Mouse (Mus musculus) erythroblast, adult 5-6 weeks (primary cell): ENCODE data around the gene Tob1. TPM values are rescaled to one million over a fixed set of nuclear protein-coding genes. Genes with fewer than 3 reads are reported as not detected.

Source experiments
- ATAC-seq: replicated peaks from 2 replicates; pipeline ENCODE4 v1.8.0; 2016; ENCODE audit warnings: moderate number of reproducible peaks, mild to moderate bottlenecking, moderate TSS enrichment, inconsistent platforms; ENCODE audit not compliant: poor library complexity, low FRiP score, severe bottlenecking
- total RNA-seq, 2 experiments: library from RNA; stranded (forward) in 1 of 2; stranded (reverse) in 1 of 2; fragments of 150-400 nt in 1 of 2; fragments of 200-764, 138-1000 nt in 1 of 2; gene quantifications; 2 replicates each; pipeline versions ENCODE4 v1.2.3 to v1.2.4; 2015 to 2017; ENCODE audit warnings: low replicate concordance in 2 of 2

The Tob1 gene
- total RNA-seq, 2 experiments from 2014 or later: 3.5 to 5.3 TPM

DNA sequence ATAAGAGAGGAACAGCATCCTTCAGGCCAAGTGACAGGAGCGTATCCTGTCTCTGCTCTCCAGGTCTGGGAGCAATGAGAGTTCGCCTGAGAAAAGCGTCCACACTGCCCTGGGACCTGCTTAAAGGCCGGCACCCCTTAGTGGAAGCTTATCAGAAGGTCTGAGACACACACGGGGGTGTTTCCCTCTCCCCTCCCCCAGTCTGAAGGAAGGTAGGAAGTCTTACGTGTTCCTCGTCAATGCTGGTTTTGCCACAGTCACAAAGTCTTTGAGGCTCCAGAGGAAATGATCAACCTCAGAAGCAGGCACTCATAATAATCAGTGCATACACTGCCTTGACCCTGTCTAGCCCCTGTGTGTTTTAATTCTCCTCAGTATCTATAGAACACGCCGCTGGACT, 12.3 kb downstream of the Tob1 start:
- ATAC-seq: no peak

DNA sequence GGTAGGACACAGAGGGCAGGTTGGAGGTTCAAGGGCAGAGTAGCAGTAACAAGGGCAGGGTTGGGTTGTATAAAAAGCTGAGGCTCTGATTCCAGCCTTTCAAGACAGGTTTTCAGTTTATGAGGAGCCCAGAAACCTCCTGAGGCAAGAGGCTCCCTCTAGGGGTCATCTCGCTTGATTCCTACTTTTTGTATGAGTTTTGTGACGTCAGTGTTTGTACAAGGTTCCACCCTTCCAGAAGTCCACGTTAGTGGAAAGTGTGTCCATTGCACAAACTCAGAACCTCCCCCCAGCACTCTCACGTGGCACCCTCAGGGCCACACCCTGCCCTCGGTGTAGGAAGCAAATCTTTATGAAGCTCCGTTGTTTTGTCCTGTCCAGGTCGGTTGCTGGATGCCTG, 14.7 kb downstream of the Tob1 start:
- 0 out of 2 replicates have a peak, but pooled peaks have one; percentile 49 for ATAC-seq

DNA sequence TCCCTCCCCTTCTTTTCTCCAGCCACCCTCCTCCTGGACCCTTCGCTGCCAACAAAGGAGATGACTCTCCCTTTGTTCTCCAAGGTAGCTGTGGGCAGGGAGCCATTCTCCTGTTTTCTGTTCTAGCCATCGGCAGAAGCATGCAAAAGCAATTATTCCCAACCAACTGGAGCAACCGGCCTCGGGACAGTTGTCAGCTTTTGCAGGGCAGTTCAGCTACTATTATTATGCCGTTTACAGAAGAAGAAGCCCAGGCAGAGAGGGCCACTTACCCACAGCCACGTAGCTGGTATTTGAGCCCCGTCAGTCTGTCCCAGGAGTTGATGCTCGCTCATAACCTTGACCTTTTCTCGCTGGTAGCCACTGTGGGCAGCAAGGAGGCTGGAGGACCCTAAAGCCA, 17.2 kb downstream of the Tob1 start:
- ATAC-seq: no peak

DNA sequence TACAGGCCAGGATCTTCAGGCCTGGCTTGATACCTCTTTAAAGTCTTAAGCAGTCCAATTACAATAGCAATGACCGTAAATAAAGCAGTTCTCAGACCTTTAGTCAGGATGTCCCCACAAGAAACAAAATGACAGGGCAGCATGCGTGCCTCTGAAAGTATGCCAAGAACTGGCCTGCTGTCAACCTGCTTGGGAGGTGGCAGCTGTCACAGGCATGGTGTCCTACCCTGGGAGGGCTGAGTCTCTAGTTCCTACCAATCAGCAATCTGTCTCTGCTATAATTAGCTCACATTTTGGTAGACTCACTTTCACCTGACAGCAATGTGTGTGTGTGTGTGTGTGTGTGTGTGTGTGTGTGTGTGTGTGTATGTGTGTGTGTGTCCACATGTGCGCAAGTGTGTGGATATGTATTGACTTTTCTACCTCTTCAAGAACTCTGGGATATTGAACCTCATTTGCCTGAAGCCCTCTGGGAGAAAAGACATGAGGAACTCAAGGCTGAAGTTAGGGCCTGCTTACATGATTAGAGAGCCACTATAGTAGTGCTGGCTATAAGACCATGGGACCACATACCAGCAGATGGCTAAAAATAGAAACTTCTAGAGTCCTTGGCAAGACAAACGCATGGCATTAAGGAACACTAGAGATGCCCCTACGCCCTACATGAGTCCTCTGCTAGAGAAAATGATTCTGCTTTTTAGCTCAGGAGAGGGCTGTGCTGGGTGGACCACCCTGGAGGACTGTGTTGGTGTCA, 18.1 kb downstream of the Tob1 start:
- ATAC-seq: no peak

DNA sequence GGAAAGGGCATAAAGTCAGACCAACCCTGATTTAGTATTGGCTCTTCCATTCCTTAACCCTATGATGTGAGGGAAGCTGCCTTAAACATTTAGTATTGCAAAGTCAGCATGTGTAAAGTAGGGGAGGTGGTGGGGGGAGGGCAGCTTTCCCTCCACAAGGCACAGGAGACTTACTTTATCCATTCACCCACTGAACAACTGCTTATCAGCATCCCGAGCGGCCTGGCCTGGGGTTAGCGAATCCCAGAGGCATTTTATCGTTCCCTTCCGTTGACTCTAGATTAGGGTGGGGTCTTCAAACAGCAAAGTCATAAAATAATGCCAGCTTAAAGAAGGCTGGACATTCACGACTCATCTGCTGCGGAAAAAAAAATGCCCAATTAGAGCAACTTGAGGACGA, 19.0 kb downstream of the Tob1 start:
- no peak for ATAC-seq

DNA sequence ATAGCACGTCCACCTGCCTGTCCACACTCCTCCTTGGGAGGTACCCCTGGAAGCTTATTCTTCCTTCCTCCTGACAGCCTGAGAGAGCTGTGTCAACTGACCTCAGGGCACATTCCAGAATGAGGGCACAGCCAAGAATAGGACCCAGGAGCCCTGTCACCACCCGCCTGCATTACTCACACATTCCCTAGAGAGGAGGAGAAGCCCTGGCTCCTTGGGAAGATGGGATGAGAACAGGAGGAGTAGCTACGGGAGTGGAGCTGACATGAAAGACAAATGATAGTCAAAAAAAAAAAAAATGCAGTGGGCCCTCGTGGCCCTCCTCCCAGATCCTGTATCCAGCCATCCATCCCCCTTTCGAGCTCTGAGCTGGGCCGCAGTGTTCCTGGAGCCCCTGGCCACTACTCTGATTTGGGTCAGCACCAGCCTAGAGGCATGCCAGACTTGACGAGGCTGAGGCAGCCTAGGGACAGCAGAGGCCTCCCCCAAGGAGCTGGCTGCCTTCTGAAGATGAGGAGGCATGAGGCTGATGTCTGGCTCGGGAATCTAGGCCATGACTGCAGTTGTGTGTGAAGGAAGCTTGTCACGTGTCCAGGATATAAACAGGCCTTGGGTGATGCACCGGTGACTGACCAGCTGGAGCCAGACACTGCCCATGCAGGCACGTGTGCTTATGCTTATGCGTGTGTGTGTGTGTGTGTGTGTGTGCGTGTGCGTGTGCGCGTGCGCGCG, 20.7 kb downstream of the Tob1 start:
- no peak for ATAC-seq

DNA sequence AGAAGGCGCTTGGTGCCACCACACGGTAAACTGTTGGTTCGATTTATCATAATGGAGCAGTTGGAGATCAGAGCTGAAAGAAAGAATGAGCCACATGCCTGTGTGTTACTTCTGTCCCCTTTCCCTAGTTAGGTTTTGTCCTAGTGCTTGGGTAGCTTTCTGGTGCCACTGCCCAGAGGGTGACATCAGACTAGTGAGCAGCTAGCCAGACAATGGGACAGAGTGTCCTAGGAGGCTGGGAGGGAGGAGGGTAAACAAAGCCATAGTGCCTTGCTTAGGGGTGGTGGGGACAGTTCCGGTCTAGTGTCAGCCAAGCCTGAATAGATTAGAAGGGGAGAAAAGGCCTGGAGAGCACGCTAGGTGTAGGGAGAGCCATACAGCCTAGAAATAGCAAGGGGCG, 22.2 kb downstream of the Tob1 start:
- no peak for ATAC-seq

DNA sequence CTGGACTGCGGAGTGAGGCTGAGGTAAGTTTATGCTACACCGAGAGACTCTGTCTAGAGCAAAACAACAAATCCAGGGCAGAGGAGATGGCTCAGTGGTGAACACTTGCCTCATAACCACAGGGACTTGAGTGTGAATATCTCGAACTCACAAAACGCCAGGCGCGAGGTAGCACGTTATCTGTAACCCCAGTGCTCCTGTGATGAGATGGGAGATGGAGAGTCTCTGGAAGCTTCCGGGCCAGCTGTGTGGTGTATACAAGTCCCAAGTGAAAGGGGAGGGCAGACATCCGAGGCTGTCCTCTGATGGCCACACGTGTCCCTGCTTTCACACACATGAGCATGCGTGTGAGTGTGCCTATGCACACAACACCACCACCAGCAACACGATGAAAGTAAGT, 23.1 kb downstream of the Tob1 start:
- no peak for ATAC-seq

DNA sequence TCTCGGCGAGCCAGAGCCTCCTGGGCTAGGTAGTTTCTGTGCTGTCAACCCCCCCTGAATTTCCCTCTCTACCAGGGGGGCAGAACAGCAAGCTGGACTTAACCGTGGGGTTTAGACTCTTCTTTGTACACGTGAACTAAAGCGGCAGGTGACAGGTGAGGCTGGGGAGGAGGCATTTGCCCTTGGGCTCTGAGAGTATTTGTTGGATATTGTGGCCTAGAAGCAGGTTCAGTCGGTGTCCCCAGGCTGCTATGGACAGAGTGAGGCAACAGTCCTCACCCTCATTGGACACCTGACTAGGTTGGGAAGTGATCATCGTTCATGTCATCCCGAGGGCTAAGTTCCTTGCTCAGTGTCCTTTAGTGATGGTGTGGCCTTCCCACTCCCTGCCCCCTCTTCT, 23.6 kb downstream of the Tob1 start:
- no peak for ATAC-seq

DNA sequence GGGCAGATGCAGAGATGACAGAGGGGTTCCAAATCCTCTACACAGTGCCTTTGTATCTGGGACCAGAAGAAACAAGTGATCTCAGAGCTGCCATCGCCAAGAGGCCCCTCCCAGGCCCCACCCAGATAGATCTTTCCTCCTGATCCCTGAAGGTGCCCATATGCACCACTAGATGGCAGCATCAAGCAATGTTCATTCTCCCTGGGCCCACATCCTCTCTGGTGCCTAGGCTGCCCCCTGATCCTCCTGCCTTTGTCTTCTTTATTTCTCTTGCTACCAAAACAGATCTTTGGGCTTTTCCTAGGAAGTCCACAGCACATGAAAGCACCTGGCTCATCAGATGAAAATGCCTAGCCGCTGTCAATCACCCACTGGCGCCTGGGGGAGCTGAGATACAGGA, 24.8 kb downstream of the Tob1 start:
- peak; percentile 83 for ATAC-seq

DNA sequence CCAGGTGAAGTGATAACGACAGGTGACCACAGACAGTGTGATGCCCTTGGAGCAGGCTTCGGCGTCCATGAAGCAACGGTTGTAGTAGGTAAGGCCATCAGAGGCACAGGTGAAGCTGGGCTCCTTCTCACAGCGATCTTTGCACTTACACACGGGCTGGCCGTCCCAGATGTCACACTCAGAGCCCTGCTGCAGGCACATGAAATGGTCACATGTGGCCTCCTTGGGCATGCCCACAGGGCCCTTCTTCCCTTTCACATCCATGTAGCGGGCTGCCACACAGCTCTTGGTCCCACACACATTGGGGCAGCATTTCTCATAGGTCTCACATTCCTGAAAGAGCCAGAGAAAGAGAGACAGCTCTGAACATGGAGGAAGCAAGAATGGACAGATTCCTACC, 27.5 kb downstream of the Tob1 start:
- no peak for ATAC-seq

DNA sequence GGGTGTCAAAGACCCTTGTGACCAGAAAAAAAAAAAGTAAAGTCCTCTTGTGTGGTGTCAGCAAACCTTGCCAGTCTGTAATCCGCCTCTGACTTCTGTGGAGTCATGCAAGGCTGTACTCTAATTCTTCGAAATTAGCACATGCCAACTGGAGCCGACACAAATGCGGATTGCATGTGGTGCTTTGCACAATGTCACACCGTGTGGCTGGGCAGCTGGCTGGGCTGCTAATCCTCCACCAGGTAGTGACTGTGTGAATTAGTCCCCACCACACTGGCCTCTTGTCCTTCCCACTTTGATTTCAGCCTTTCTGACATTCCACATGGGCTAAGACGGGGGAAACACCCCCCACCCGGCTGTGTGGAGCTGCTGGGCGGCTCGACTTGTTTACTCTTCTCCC, 28.5 kb downstream of the Tob1 start:
- ATAC-seq: no peak

DNA sequence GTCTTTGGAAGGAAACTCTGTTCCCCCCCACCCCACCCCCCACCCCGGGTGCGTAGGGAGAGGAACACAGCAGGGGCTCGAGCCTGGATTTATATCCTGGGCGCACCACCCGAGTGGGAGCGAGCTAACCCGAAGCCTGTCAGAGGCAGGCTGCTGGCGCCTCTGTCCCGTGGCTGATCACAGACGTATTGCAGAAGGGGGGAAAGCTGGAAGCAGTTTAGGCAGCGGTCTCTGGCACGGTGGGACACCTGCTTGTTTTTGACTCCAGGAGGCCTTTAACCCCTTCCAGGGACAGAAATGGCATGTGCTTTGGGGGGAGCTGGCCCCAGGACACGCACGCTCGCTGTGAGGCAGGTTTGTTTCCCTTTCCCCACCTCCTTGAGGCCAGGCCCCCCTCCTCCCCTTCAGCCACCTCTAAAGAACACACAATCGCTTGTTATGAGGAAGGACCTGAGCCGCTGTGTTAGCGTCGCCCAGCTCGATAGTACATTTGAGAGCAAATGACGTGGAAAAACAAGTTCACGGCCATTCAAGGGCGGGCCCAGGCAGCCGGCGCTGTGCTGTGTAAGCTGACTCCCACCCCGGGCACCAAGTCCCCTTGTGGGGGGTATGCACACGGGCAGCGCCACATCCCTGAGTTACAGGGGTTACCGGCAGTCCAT, 31.6 kb downstream of the Tob1 start:
- 0 out of 2 replicates have a peak, but pooled peaks have one; percentile 30 for ATAC-seq

DNA sequence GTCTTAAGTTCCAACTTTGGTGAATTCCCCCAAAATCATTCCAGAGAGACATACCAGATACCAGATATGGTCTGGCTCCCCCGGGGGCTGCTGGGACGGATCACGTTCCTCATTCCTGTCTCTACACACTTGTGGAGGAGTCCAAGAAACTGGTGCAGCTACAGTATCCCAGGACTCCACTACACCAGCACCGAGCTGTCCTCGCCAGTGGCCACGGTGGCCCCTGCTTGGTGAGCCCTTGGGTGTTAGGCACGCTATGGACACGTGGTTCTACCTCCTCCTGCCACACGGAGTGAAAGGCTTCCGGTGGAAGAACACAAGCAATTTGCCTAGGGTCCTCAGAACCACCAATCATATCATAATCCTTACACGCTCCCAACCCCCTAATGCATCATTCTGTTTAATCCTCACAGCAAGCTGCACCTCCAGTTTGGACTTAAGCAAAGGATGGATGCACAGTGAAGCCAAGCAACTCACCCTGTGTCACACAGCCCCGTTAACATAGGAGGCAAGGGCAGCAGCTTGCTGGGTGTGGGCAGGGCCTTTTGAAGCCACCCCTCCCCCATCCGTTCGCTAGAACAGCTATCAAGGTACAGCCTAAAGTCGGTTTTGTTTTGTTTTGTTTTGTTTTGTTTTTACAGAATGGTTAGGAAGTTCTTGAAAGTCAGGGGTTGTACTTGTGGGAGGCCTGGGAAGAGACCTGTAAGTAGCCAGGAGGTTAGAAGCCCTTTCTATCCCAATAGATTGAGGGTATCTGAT, 32.3 kb downstream of the Tob1 start:
- ATAC-seq: no peak

DNA sequence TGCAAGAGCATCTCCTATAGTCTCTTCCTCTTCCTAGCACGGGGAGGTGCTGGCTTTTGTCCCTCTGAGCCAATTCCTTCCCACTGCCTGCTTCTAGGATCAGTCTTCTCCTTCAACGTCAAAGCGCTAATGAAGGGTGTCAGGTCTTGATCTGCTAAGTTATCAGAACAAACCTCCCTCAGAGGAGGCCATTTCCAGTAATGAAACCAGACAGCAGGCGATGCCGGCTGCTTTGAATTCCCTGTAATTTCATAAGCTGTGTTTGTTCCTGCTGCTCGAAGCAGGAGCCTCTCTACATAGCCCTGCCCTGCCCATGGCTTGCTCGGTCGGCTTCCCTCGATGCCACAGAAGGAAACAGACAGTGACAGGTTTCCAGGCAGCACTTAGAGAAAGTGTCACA, 33.1 kb downstream of the Tob1 start:
- no peak for ATAC-seq

DNA sequence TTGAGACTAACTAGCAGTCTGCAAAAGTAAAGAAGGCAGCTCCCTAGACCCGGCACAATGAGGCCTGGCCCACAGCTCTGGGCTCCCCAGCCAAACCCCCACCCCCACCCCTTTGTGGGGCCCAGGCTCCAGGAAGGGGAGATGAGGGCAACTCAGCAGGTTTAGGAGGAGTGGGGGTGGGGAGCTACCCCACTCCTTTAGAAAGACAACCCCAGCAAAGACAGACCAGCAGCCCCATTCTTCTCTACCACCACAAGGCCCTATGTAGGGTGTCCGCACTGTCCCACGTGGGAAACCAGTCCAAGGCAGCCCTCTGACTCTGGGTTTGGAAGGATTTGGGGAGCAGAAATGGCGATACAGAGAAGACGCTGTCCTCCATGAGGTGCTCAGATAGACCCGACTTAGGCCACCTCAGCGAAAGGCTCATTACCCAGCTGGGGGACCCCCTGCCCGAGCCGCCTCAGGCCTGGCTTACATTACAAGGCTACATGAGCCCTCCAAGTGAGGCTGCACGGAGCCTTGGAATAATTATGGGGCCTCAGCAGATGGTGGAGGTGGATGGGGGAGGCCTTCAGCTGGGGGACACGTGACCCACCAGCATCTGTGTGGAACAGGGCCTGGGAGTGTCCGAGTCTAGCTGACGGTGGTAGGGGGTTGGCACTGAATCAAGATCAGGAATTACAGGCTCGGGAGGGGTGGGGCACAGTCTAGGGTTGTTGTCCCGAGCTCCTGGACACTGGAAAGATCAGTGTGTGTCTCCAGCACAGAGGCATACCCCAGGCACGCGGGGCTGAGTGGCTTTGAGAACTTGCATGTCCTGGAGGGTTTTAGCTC, 34.9 kb downstream of the Tob1 start, which contains the start of gene Wfikkn2:
Wfikkn2 (minus strand) TSS at position 51 of the 834 bp plus-strand sequence.
- ATAC-seq: no peak

DNA sequence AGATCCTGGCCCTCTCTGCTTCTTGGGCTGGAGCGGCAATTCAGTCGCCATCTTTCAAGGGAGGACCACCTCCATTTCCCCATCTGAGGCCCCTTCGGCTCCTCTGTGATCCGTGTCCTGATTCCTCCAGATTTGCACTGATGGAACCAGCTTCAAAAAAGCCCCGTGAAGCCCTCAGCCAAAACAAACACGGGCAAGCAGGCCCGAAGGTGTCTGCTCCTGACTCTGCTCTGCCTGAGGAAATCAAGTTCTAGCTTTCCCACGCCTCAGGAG, 35.5 kb downstream of the Tob1 start:
- no peak for ATAC-seq

DNA sequence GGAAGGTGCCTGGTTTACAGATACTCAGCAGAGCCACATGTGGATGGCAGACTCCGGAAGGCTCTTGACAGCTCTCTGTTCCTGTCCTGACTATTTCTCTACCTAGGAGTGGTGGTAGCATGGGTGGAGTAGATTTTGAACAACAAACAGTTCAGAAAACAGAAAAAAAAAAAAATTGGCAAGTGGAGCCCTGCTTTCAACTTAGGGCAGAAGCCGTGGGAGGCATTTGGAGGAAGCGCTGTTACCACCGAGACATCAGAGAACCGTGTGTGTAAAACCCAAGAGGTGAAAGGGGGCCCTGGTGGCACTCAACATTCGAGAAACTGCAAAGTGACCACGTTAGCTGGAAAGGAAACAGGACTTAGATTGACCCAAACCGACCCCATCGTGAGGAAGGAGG, 41.9 kb downstream of the Tob1 start:
- no peak for ATAC-seq

DNA sequence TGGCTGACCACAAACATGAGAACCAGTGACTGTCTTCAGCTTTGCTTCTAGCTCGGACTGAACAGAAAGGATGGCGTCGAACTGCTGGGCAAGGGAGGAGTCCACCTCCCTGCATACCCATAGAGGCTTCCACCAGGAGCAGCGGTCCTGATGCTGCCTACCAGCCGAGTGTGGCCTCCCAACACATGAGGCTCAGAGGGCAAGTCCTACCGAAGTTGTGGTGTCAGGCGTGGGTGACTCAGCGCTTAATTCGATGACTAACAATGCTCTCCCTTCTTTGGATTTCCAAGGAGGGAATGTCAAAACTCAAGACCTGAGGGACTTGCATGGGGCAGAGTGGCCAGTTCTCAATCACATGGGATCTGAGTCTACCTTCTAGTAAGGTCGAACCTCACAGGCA, 42.4 kb downstream of the Tob1 start:
- ATAC-seq: peak; percentile 52; the same call in 1 of the 2 replicates

DNA sequence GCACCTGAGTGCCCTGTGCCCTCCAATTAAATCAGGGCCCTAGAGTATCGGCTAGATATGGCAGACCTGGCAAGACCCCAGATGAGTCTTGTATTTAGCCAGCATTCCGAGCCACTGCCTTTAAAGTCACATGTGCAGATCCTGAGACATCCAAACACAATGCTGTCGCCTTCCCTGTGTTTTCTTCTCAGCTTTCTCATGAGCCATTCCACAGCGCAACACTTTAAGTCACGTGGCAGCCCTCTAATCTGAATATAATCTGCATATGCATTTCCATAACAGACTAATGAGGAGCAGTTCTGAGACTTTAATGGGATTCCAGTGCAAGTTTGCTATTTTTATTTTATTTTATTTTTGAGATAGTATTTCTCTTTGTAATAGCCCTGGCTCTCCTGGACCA, 44.5 kb downstream of the Tob1 start:
- no peak for ATAC-seq
